Mouse (Mus musculus) CH12.LX (cell line): ENCODE measurements around the gene Scaf1.

Experiments
- CTCF ChIP-seq, 2 experiments: IDR thresholded peaks in 1 of 2; conservative IDR thresholded peaks in 1 of 2; 2 replicates each; pipeline ENCODE4 v1.5.1; 2011 to 2012; ENCODE audit warnings: low read depth in 2 of 2, low read length in 2 of 2, improper control_type of control experiment in 1 of 2, inconsistent platforms in 1 of 2, mild to moderate bottlenecking in 1 of 2, moderate library complexity in 1 of 2
- PAX5 ChIP-seq: IDR thresholded peaks from 2 replicates; pipeline ENCODE4 v1.6.1; 2012; ENCODE audit warnings: low read length, inconsistent platforms, mixed read lengths

- TF ChIP-seq PAX5 (no peak), CTCF (conservative IDR thresholded peaks at IDR 0.05 in 1 of 2, IDR thresholded peaks at IDR 0.05 in 1 of 2; ENCODE audit: low read depth in 2 of 2, low read length in 2 of 2) (no peak)
Observed at GRCm38 (mm10) chr7:45060632-45061122, 44.5 kb upstream of the Scaf1 start.
